Mouse (Mus musculus) embryo, embryonic 10 days (tissue): ENCODE results near the gene Anks6.
"Not testable (repeated sequence)": the region's sequence is repeated elsewhere in the genome, so short reads cannot be mapped to it uniquely, and the experiment has no call there.

ENCODE experiments used
- DNase-seq: peaks from one replicate; pipeline ENCODE4 v3.0.0-alpha.2; 2015; ENCODE audit warnings: low spot score

Anks6 gene

GRCm38 (mm10) chr4:47056791-47057509 lies at the start of gene Anks6:
Gene Anks6, minus strand, starts transcription at chr4:47057427.
- DNase-seq = peak; percentile 82

DNA sequence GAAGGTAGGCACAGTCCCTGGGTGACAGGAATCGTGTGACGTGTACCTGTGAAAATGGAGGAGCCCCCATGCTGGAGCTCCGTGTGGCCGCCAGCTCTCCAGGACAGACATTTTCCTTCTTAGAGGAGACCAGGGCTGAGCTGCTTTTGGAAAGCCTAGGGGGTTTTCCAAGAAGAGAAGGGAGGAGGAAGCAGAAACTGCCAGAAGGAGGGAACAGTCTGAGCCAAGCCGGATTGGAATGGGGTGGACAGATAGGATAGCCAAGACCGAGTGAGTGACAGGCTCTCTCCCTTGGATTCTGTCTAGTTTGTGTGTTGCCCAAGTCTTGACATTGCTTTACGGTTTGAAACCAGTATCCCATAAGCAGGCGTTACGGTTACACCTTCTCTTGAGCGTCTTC lies 46.3 kb upstream of the Anks6 start:
- DNase-seq = no peak

DNA sequence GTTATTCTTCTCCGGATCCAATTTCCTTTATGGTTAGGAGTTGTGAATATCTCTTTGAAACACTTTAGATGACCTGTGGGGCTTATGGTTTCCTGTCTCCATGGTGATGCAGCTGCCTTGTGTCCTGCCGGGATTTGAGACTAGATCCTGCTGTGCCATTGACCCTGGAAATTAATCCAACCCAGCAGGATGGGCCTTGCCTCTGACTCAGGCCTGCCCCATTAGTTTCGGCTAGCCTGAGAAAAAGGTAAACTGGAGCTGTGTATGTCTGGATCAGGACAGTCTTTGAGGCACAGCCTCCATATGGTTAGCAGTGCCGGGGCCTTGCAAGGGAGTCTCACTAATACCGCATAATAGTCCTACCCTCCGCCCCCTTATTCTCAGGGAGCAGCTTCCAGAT lies 36.4 kb upstream of the Anks6 start:
- DNase-seq = peak; percentile 68

- DNase-seq = no peak
Measured at GRCm38 (mm10) chr4:47093161-47093560, 35.9 kb upstream of the Anks6 start.

DNA sequence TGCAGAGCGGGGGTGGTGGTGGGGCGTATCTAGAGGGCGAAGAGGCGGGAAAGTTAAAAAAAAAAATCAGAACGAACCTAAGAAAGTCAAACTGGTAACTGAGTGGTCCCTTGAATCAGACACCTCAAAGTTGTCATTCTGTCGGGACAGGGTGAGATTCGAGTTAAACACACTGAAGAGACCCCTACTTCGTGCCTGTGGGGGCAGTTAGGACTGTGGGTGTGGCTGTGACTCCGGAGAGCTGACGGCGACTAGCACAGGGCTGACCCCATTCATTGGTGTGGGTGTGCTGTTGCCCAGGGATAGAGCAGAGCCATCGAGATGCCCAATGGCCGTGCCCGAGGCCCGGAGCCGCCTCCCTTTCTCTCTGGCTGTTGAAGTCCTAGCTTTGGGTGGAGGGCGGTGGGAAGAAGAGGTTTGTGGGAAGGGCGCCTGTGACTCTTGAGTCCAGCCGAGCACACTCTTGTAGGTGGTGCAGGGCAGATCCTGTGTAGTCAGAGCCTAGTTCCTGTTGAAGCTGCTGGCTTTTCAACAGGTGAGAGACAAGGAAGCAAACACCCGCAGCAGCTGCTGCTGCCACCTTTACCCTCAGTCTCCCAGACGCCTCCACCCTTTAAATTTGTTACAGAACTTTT lies 35.3 kb upstream of the Anks6 start:
- peak; percentile 39 for DNase-seq

- DNase-seq = peak; percentile 66
Measured at GRCm38 (mm10) chr4:47091493-47092386, 34.5 kb upstream of the Anks6 start, which contains the start of gene Galnt12. Gene Galnt12, plus strand, starts transcription at chr4:47091909.

GRCm38 (mm10) chr4:47088671-47089070 lies 31.4 kb upstream of the Anks6 start:
- DNase-seq = no peak

DNA sequence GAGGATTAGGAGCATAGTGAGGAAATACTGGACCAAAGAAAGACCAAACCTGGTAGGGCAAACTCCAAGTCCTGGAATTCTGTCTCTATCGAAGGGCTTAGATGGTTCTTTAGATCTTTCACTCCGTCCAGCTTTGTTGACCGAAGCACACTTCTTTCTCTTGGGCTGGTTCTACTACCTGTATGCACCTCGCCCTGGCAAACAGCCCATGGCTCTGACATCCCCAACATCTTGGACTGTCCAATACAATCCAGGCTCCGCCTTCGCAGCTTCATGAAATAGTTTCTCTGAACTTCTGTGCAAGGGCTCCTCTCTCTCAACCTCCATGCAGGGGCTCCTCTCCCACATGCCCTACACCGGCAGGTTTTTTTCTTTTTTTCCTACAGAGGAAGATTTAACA lies 26.6 kb upstream of the Anks6 start:
- no peak for DNase-seq

DNA sequence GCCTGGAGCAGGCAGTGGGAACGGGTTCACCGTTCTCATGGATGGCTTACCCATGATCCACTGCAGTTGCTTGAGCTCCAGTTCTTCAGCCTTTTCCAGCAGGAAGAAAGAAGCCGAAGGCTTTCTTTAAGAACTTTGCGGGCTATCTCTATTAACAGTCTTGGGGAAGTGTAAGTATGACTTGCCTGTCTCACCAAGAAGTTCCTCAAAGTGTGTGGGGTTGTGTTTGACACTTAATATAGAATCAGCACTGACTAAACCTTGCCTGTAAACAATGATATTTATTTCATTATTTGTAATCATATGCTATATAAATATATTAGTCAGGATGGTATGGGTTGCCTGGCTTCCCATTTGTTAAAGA lies 23.4 kb upstream of the Anks6 start:
- no peak for DNase-seq

DNA sequence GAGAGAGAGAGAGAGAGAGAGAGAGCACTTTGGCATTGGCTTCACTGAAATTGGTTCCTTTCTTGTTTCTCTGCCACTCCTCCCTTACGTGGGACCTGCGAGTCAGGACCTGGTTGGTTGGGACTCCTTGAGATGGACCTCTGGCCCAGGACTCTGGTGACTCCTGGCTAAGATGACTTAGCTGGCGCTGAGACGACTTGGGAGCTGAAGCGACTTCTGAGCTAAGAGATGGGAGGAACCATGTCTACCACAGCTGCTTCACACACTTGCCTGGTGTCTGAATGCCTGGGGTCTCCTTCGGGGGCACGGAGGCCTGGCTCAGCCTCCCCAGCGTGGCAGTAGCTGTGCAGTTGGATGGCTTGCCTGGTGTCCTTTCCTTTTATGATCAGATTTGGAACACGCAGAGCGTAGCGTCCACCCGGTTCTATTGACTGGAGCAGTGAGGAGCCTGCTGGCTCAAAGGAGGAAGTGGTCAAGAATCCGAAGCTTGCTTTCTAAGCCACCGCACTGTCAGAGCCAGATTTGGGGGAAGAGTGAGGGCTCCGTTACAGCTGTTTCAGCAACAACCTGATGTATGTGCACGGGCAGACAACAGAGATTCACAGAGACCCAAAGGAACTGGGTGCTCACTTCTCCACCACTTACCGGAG lies 22.9 kb upstream of the Anks6 start:
- no peak for DNase-seq

GRCm38 (mm10) chr4:47075054-47075453 lies 17.8 kb upstream of the Anks6 start:
- DNase-seq = no peak

DNA sequence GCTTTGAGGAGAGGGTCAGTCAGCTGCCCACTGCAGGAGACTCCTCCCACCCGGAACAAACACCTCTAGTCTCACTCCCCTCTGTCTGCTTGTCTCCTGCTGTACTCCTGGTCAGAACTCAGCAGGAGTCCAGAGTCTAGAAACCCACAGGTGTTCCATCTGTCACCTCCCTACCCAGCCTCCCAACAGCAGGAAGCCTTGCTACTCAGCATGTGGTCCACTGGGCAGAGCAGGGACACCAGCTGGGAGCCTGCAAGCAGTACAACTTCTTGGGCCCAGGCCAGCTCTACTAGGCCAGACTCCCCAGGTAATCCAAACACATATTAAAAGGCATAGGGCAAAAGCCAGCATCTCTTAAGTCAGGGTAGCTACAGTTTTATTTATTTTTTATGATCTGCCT lies 3.7 kb upstream of the Anks6 start:
- DNase-seq = no peak

DNA sequence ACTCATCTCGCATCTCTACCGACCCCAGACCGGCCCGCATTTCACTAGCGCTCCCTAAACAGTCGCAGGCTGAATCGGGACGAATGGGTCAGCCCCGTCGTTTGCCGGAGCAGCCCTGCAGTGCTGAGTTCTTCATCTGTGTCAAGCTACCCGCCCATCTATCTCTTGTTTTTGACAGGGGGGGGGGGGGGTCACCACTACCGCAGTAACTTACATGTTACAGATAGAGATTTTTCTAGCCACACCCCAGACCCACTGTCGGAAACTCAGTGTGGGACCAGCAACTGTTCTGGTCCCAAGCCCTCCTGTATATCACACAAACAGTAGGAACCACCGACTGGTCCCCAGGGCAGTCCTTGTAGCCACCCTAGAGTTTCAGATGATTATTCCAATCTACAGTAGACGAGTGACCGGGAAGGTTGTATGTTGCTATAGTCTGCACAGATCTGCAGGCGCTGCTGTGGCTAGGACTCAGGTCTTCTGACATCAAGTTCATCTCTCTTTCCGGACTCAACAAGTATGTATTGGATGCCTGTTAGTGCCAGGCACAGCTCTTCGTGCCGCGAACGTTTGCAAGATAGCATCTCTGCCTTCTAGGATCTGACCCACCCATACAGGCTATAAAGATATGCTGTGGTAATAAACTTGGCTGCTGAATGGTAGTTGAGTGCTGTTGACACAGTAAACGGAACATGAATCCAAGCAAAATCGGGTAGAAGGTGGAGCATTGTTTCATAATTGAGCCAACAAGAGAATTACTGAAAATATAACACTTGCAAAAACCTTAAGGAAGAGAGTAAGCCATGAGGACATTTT lies 491 bp upstream of the Anks6 start:
- DNase-seq = no peak

DNA sequence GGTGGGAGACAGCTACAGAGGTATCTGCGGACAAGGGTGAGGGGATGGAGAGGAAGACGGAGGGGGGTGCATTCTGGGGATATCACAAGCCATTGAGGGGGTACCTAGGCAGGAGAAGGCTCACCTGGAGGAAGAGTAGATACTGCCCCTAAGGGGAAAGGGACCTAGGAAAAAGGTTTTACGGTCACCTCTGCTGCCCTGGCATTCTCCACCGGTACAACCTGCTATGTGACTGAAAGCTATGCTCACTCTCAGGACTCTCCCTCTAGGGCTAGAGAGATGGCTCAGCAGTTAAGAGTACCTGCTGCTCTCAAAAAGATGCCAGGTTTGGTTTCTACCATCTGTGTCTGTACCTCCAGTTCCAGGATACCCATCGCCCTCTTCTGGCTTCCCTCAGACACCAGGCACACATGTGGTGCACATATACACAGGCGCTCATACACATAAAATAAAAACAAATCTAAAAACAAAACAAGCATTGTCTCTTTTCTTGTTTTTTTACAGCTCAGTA lies 1.6 kb downstream of the Anks6 start:
- DNase-seq = no peak

GRCm38 (mm10) chr4:47055170-47055569 lies 2.1 kb downstream of the Anks6 start:
- DNase-seq = not testable (repeated sequence)

- no peak for DNase-seq
Measured at GRCm38 (mm10) chr4:47051905-47052304, 5.3 kb downstream of the Anks6 start.

- peak; percentile 37 for DNase-seq
Measured at GRCm38 (mm10) chr4:47050642-47051381, 6.4 kb downstream of the Anks6 start.

- peak; percentile 87 for DNase-seq
Measured at GRCm38 (mm10) chr4:47050167-47050566, 7.1 kb downstream of the Anks6 start.

DNA sequence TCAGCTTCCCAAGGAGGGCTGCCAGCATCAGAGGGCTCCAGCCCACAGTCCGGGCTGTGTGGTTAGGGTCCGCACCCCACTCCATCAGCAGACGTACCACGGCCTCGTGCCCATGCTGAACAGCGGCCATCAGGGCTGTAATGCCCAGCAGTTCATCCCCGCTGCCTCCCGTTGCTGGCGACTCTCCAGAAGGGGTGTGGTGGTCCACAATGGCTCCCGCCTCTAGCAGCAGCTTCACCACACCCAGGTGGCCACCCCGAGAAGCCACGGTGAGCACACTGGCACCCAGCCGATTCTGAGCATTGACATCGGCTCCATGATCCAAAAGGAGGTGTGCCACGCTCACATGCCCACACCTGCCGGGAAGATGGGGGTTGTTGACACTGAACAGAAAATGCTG lies 8.0 kb downstream of the Anks6 start:
- DNase-seq = no peak

DNA sequence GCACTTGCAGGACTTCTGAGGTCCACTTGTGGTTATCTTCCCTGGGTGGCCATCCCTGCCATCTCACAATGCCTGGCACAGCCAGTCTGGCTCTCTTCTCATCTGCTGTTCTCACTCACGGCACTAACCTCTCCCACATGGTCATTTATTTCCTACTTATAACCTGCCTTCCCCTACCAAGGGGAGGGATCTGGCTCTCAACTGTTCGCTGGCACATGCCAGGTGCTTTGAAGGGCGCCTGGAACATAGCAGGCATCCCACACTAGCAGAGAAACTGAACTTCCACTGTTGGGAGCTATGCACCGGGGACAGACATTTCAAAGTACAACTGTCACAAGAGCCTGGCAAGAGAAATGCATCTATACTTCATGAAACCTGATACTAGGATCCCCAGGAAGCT lies 9.5 kb downstream of the Anks6 start:
- no peak for DNase-seq
